Mouse (Mus musculus) lung, postnatal 0 days (tissue): ENCODE results near the gene Cbl. TPM values are rescaled to one million over a fixed set of nuclear protein-coding genes. Genes with fewer than 3 reads are reported as not detected.

Source experiments
- ATAC-seq: fragments of 200-750 bp; cut with Nextera tagmentation; 2 replicates; pipeline ENCODE4 v1.8.0; 2017; ENCODE audit warnings: moderate library complexity
- DNase-seq: peaks from one replicate; pipeline ENCODE4 v3.0.0-alpha.2; 2016; ENCODE audit warnings: low spot score
- H3K27ac ChIP-seq: fragments of 300-500 bp; sonication (generic); 2 replicates; pipeline ENCODE4 v1.5.1; 2014; ENCODE audit warnings: antibody characterized with exemption, mild to moderate bottlenecking, low read length, mixed read lengths
- H3K27me3 ChIP-seq: fragments of 300-500 bp; sonication (generic); replicated peaks from 2 replicates; pipeline ENCODE4 v1.6.1; 2014; ENCODE audit warnings: low read length, mixed read lengths; ENCODE audit not compliant: insufficient read depth
- H3K36me3 ChIP-seq: fragments of 300-500 bp; sonication (generic); 2 replicates; pipeline ENCODE4 v1.6.1; 2014; ENCODE audit warnings: low read length, mixed read lengths; ENCODE audit not compliant: insufficient read depth
- H3K4me1 ChIP-seq: fragments of 300-500 bp; sonication (generic); 2 replicates; pipeline ENCODE4 v1.6.1; 2014; ENCODE audit warnings: antibody characterized with exemption, low read depth, low read length, mixed read lengths; ENCODE audit not compliant: insufficient read depth
- H3K4me2 ChIP-seq: fragments of 300-500 bp; sonication (generic); replicated peaks from 2 replicates; pipeline ENCODE4 v1.6.1; 2014; ENCODE audit warnings: low read depth, mild to moderate bottlenecking, low read length, moderate library complexity, mixed read lengths
- H3K4me3 ChIP-seq: fragments of 300-500 bp; sonication (generic); 2 replicates; pipeline ENCODE4 v1.5.1; 2014; ENCODE audit warnings: low read depth, low read length
- H3K9ac ChIP-seq: fragments of 300-500 bp; sonication (generic); replicated peaks from 2 replicates; pipeline ENCODE4 v1.6.1; 2014; ENCODE audit warnings: low read depth, mild to moderate bottlenecking
- H3K9me3 ChIP-seq: fragments of 300-500 bp; sonication (generic); 2 replicates; pipeline ENCODE4 v1.6.1; 2016; ENCODE audit warnings: low read length, mixed read lengths
- CTCF ChIP-seq: IDR thresholded peaks from 2 replicates; pipeline ENCODE4 v1.5.1; 2016; ENCODE audit warnings: antibody characterized with exemption, mild to moderate bottlenecking
- EP300 ChIP-seq: IDR thresholded peaks from 2 replicates; pipeline ENCODE4 v1.6.1; 2016; ENCODE audit warnings: antibody characterized with exemption, mild to moderate bottlenecking, control low read depth
- WGBS: fragments of 180-500 bp; shearing (Covaris S2); extraction: QIAGEN DNeasy Blood & Tissue Kit; methylation state at CpG from one replicate; pipeline ENCODE4 v1.1.7; 2014; 5-methylcytosine and 5-hydroxymethylcytosine counted together
- polyA plus RNA-seq: library from polyadenylated mRNA; unstranded; fragments of >200 nt; fragmentation: Nextera tagmentation; extraction: Ambion mirVana; gene quantifications from 2 replicates; pipeline ENCODE4 v1.2.1, GENCODE M21; 2015

Cbl gene
- polyA plus RNA-seq, 1 experiment from 2014 or later: 6.8 TPM

GRCm38 (mm10) chr9:44243621-44244020 is 9.8 kb upstream of the Cbl start:
- no peak overlapping the region for H3K27ac ChIP-seq
- H3K9me3 ChIP-seq: no peaks in the 10 kb centered on the region
- H3K4me3 ChIP-seq: no peak overlapping the region
- no peak for ATAC-seq
- H3K36me3 ChIP-seq: no peaks in the 10 kb centered on the region
- no peak overlapping the region for H3K9ac ChIP-seq
- WGBS: 58% methylated on average over 2 of the region's 2 CpGs
- TF ChIP-seq EP300 (no peak), CTCF (no peak)
- no peak overlapping the region for H3K4me2 ChIP-seq
- no peaks in the 10 kb centered on the region for H3K27me3 ChIP-seq
- no peaks in the 10 kb centered on the region for H3K4me1 ChIP-seq
- DNase-seq: no peak

DNA sequence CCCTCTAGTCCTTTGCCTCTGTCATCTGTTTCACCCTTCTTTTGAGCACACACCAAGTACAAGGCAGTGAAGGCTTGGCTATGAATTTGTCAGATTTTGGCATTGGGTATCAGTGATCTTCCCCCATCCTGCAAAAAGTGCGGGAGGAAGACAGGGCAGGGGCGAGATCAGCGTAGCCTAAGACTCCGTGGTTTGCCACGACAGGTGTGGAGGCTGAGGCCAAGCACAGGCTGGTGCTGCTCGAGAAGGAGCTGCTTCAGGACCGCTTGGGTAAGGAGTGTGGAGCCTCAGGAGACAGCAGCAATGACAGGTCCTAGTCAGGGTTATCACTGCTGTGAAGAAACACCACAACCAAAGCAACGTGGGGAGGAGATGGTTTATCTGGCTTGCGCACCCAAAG is 7.6 kb upstream of the Cbl start:
- no peak overlapping the region for H3K4me2 ChIP-seq
- H3K27ac ChIP-seq: no peak overlapping the region
- DNase-seq (no peak), ATAC-seq (no peak)
- TF ChIP-seq CTCF: no peak
- no peak for TF ChIP-seq EP300
- 52% methylated on average over 9 of the region's 9 CpGs for whole genome bisulfite sequencing
- H3K27me3 ChIP-seq: no peaks in the 10 kb centered on the region
- no peaks in the 10 kb centered on the region for H3K9me3 ChIP-seq
- no peaks in the 10 kb centered on the region for H3K4me1 ChIP-seq
- H3K4me3 ChIP-seq: no peak overlapping the region
- no peak overlapping the region for H3K9ac ChIP-seq
- no peaks in the 10 kb centered on the region for H3K36me3 ChIP-seq

DNA sequence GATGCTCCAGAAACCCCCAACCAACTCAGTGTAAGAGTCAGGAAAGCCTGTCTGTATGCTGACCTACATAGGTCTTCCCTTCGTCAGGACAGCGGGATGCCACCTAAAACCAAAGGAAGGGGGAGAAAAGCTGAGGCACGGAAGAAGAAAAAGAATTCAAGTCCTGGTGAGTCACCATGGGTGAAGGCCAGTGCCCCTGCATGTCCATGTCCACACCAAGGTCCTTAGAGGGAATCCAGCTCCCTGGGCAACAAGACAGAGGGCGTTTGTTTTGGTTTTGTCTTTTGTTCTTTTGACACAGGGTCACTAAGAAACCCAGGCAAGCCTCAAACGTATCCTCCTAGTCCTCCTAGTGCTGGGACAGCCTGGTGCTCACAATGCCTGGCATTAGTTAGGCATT is 7.1 kb upstream of the Cbl start:
- Histone ChIP-seq H3K27ac (no peak overlapping the region), H3K36me3 (no peaks in the 10 kb centered on the region), H3K4me1 (no peaks in the 10 kb centered on the region), H3K4me2 (no peak overlapping the region), H3K9me3 (no peaks in the 10 kb centered on the region), H3K9ac (no peak overlapping the region), H3K4me3 (no peak overlapping the region), H3K27me3 (no peaks in the 10 kb centered on the region)
- 46% methylated on average over 5 of the region's 5 CpGs for WGBS
- DNase-seq (no peak), ATAC-seq (no peak)
- TF ChIP-seq CTCF (no peak), EP300 (no peak)

DNA sequence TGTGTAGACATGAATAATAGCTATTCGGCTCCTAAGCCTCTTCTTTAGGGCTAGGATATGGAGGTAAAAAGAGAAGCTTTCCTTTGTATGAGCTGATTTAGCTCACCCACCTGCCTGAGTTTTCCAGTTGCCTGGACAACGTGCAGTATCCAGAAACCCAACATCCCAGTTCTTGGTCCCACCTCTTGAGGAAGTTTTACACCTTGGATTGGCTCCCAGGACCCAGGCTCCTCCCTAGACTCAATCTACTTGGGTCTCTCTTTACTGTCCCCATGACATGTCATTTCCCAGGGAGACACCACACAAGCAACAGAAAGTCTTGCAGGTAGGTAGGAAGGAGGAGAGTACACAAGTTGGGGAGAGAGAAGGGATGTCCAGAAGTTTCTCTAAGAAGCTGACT is 6.5 kb upstream of the Cbl start, which contains the start of gene Ccdc153:
Gene Ccdc153, plus strand, starts transcription at position 278 of the 400 bp plus-strand sequence.
- no peak for TF ChIP-seq EP300
- no peak for TF ChIP-seq CTCF
- 28% methylated on average over 2 of the region's 2 CpGs for WGBS
- ATAC-seq: no peak

GRCm38 (mm10) chr9:44239447-44239846 is 5.6 kb upstream of the Cbl start:
- Histone ChIP-seq H3K4me1 (no peaks in the 10 kb centered on the region), H3K27ac (no peak overlapping the region), H3K9me3 (no peaks in the 10 kb centered on the region), H3K36me3 (no peaks in the 10 kb centered on the region), H3K27me3 (no peaks in the 10 kb centered on the region), H3K4me3 (no peak overlapping the region), H3K9ac (no peak overlapping the region), H3K4me2 (no peak overlapping the region)
- ATAC-seq (0 out of 2 replicates have a peak, but pooled peaks have one; percentile 42), DNase-seq (peak; percentile 66)
- TF ChIP-seq CTCF (peak; percentile 81), EP300 (no peak)
- 3% methylated on average over 5 of the region's 5 CpGs for WGBS

More for the DNA sequence above, 6.5 kb upstream of the Cbl start, which contains the start of gene Ccdc153:
- H3K27ac ChIP-seq: no peak within 1 kb of the TSS
- H3K4me1 ChIP-seq: no peaks in the 10 kb centered on the region
- no peak within 1 kb of the TSS for H3K4me2 ChIP-seq
- no peak for DNase-seq
- H3K4me3 ChIP-seq: no peak within 1 kb of the TSS
- H3K9ac ChIP-seq: no peak within 1 kb of the TSS
- H3K27me3 ChIP-seq: no peaks in the 10 kb centered on the region
- H3K9me3 ChIP-seq: no peaks in the 10 kb centered on the region
- H3K36me3 ChIP-seq: no peaks in the 10 kb centered on the region

DNA sequence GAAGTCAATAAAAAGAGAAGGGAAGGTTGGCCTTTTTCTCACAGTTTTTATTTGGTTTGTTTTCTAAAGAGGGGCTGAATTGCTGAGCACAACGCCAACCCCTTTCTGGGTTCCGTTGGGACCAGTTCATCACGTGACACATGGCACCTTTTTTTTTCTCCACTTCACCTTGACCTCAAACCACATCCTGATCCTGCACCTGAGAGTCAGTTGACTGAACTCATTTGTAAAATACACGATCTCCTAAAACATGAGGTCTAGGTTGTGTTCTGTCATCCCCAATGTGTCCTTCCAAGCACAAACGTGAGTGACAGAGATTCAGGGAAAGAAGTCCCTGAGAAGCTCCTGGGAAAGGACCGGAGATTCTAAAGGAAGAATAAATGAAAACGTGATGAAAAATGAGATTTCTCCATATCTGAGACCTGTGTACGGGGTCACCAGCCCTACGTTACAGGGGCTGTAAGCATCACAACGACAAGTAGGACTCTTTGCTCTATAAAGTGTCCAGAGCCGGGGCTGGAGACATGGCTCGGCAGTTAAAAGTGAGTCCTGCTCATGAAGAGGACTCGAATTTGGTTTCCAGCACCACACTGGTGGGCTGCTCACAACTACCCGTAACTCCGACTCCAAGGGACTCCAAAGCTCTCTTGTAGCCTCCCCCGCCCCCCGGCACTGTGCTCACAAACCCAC is 4.8 kb upstream of the Cbl start:
- Histone ChIP-seq H3K4me3 (no peak overlapping the region), H3K27ac (no peak overlapping the region), H3K4me1 (no peaks in the 10 kb centered on the region), H3K36me3 (no peaks in the 10 kb centered on the region), H3K9me3 (no peaks in the 10 kb centered on the region), H3K4me2 (no peak overlapping the region), H3K9ac (no peak overlapping the region), H3K27me3 (no peaks in the 10 kb centered on the region)
- WGBS: 74% methylated on average over 17 of the region's 17 CpGs
- DNase-seq (no peak), ATAC-seq (no peak)
- no peak for TF ChIP-seq EP300
- no peak for TF ChIP-seq CTCF

GRCm38 (mm10) chr9:44237128-44237527 is 3.3 kb upstream of the Cbl start:
- no peak overlapping the region for H3K4me2 ChIP-seq
- DNase-seq: no peak
- H3K4me3 ChIP-seq: no peak overlapping the region
- ATAC-seq: no peak
- H3K4me1 ChIP-seq: no peaks in the 10 kb centered on the region
- H3K9me3 ChIP-seq: no peaks in the 10 kb centered on the region
- no peaks in the 10 kb centered on the region for H3K36me3 ChIP-seq
- H3K9ac ChIP-seq: no peak overlapping the region
- WGBS: 71% methylated on average over 4 of the region's 4 CpGs
- TF ChIP-seq EP300 (no peak), CTCF (no peak)
- no peaks in the 10 kb centered on the region for H3K27me3 ChIP-seq
- no peak overlapping the region for H3K27ac ChIP-seq
